Mouse (Mus musculus) adrenal gland, adult 18-20 months (tissue): ENCODE results near the gene Neurog1. TPM values are rescaled to one million over a fixed set of nuclear protein-coding genes. Genes with fewer than 3 reads are reported as not detected.

Experiments used
- DNase-seq, 2 experiments: peaks; one replicate each; pipeline ENCODE4 v3.0.0; 2021 to 2022; ENCODE audit warnings: low spot score in 2 of 2
- long read RNA-seq, 2 experiments: library from polyadenylated mRNA; stranded (forward); transcript quantifications; one replicate each; pipeline ENCODE4 v2.0.0; 2021
- total RNA-seq, 2 experiments: library from RNA; stranded (reverse); gene quantifications; 1 replicate in 1 of 2; 2 replicates in 1 of 2; pipeline ENCODE4 v1.2.3; 2021

Gene Neurog1
- not detected for total RNA-seq
- long read RNA-seq, experiment 1 = 0 reads
- long read RNA-seq, experiment 2 = 0 reads

GRCm38 (mm10) chr13:56251924-56252619 lies at the start of gene Neurog1:
TSS of gene Neurog1 (minus strand) at chr13:56252163.
- DNase-seq = no peak

GRCm38 (mm10) chr13:56299336-56299735 lies 47.4 kb upstream of the Neurog1 start:
- DNase-seq = no peak

GRCm38 (mm10) chr13:56296659-56297020 lies 44.7 kb upstream of the Neurog1 start:
- DNase-seq = no peak

- DNase-seq = peak; percentile 36 to 42
Measured at GRCm38 (mm10) chr13:56295943-56296658, 44.1 kb upstream of the Neurog1 start, which contains the start of gene Cxcl14. TSS of gene Cxcl14 (minus strand) at chr13:56296551.

- no peak for DNase-seq
Measured at GRCm38 (mm10) chr13:56295586-56295942, 43.6 kb upstream of the Neurog1 start.

GRCm38 (mm10) chr13:56294908-56295307 lies 42.9 kb upstream of the Neurog1 start:
- DNase-seq = no peak

- no peak for DNase-seq
Measured at GRCm38 (mm10) chr13:56289998-56290397, 38.0 kb upstream of the Neurog1 start.

- DNase-seq = no peak
Measured at GRCm38 (mm10) chr13:56289261-56289660, 37.3 kb upstream of the Neurog1 start.

- DNase-seq = no peak
Measured at GRCm38 (mm10) chr13:56288601-56289000, 36.6 kb upstream of the Neurog1 start.

- DNase-seq = no peak
Measured at GRCm38 (mm10) chr13:56287091-56287490, 35.1 kb upstream of the Neurog1 start.

GRCm38 (mm10) chr13:56283321-56283720 lies 31.4 kb upstream of the Neurog1 start:
- no peak for DNase-seq

GRCm38 (mm10) chr13:56280356-56280755 lies 28.4 kb upstream of the Neurog1 start:
- DNase-seq = no peak

- DNase-seq = peak; percentile 75 to 79
Measured at GRCm38 (mm10) chr13:56279439-56279838, 27.5 kb upstream of the Neurog1 start.

- no peak for DNase-seq
Measured at GRCm38 (mm10) chr13:56275171-56275570, 23.2 kb upstream of the Neurog1 start.

GRCm38 (mm10) chr13:56270124-56270523 lies 18.2 kb upstream of the Neurog1 start:
- DNase-seq = no peak

GRCm38 (mm10) chr13:56267396-56267795 lies 15.4 kb upstream of the Neurog1 start:
- no peak for DNase-seq

GRCm38 (mm10) chr13:56266435-56266834 lies 14.5 kb upstream of the Neurog1 start:
- DNase-seq = peak in 1 of 2 experiments; percentile 21

GRCm38 (mm10) chr13:56265661-56266060 lies 13.7 kb upstream of the Neurog1 start:
- no peak for DNase-seq

- DNase-seq = no peak
Measured at GRCm38 (mm10) chr13:56262269-56262668, 10.3 kb upstream of the Neurog1 start.

GRCm38 (mm10) chr13:56260344-56260780 lies 8.4 kb upstream of the Neurog1 start:
- DNase-seq = no peak

- no peak for DNase-seq
Measured at GRCm38 (mm10) chr13:56259926-56260250, 7.9 kb upstream of the Neurog1 start.
